Mouse (Mus musculus): Measurements from ENCODE around the gene Ssc5d. TPM values are rescaled to one million over a fixed set of nuclear protein-coding genes. Genes with fewer than 3 reads are reported as not detected.
A peak's percentile ranks its signal among the peaks of the same experiment; 100 is the strongest.
"Not testable (repeated sequence)": the region's sequence is repeated elsewhere in the genome, so short reads cannot be mapped to it uniquely, and the experiment has no call there.

Gene Ssc5d
- polyA plus RNA-seq (2016; fragmentation: Nextera tagmentation; extraction: Ambion mirVana) = 0.95 and 2.0 TPM in 2 replicates

GRCm38 (mm10) chr7:4925441-4926381 lies at the start of gene Ssc5d:
Gene Ssc5d, plus strand, starts transcription at chr7:4925785.
- Histone ChIP-seq H3K4me3 (peak within 1 kb of the TSS; percentile 56), H3K27ac (peak within 1 kb of the TSS; percentile 89), H3K27me3 (ENCODE audit: low read depth, poor library complexity, severe bottlenecking) (no peaks in the 10 kb centered on the region), H3K4me1 (peaks cover 77% of the 10 kb centered on the region), H3K36me3 (peaks cover 11% of the 10 kb centered on the region), H3K9me3 (replicated peaks) (no peaks in the 10 kb centered on the region)
- 11% methylated on average over 6 of the region's 6 CpGs for WGBS
- peak; percentile 60 for DNase-seq (ENCODE audit: low spot score)

- Histone ChIP-seq H3K4me1 (peaks cover 18% of the 10 kb centered on the region), H3K36me3 (no peaks in the 10 kb centered on the region), H3K4me3 (peak within 1 kb of the TSS; percentile 63), H3K9me3 (replicated peaks) (no peaks in the 10 kb centered on the region), H3K27ac (peak within 1 kb of the TSS; percentile 78), H3K27me3 (ENCODE audit: low read depth, poor library complexity, severe bottlenecking) (no peaks in the 10 kb centered on the region)
- under 1% methylated on average over 22 of the region's 22 CpGs for WGBS
- DNase-seq (ENCODE audit: low spot score) = peak; percentile 92
Measured at GRCm38 (mm10) chr7:4876753-4877221, 48.8 kb upstream of the Ssc5d start, which contains the start of gene Isoc2a. Gene Isoc2a, plus strand, starts transcription at chr7:4877153.

- peaks cover 2% of the 10 kb centered on the region; the same call in 1 of the 2 replicates for H3K9me3 ChIP-seq (replicated peaks)
- peak overlapping the region; percentile 63 for H3K4me3 ChIP-seq
- DNase-seq (ENCODE audit: low spot score) = no peak
- no peaks in the 10 kb centered on the region for H3K27me3 ChIP-seq (ENCODE audit: low read depth, poor library complexity, severe bottlenecking)
- H3K4me1 ChIP-seq = peaks cover 17% of the 10 kb centered on the region
- H3K36me3 ChIP-seq = no peaks in the 10 kb centered on the region
- H3K27ac ChIP-seq = peak overlapping the region; percentile 78
- 9% methylated on average over 11 of the region's 11 CpGs for WGBS
Measured at GRCm38 (mm10) chr7:4877226-4877625, 48.4 kb upstream of the Ssc5d start.

- peaks cover 17% of the 10 kb centered on the region for H3K4me1 ChIP-seq
- no peaks in the 10 kb centered on the region for H3K27me3 ChIP-seq (ENCODE audit: low read depth, poor library complexity, severe bottlenecking)
- no peak overlapping the region for H3K4me3 ChIP-seq
- DNase-seq (ENCODE audit: low spot score) = no peak
- H3K9me3 ChIP-seq (replicated peaks) = peaks cover 2% of the 10 kb centered on the region; the same call in 1 of the 2 replicates
- H3K27ac ChIP-seq = no peak overlapping the region
- no peaks in the 10 kb centered on the region for H3K36me3 ChIP-seq
Measured at GRCm38 (mm10) chr7:4878186-4878585, 47.4 kb upstream of the Ssc5d start.

GRCm38 (mm10) chr7:4879036-4879435 lies 46.5 kb upstream of the Ssc5d start:
- not testable (repeated sequence) for H3K27me3 ChIP-seq (ENCODE audit: low read depth, poor library complexity, severe bottlenecking); H3K36me3 ChIP-seq; DNase-seq (ENCODE audit: low spot score); H3K4me3 ChIP-seq; H3K27ac ChIP-seq; H3K9me3 ChIP-seq (replicated peaks)
- WGBS = 93% methylated on average over 1 of the region's 1 CpGs
- H3K4me1 ChIP-seq = peaks cover 17% of the 10 kb centered on the region

GRCm38 (mm10) chr7:4886680-4887079 lies 38.9 kb upstream of the Ssc5d start:
- 88% methylated on average over 4 of the region's 4 CpGs for WGBS
- Histone ChIP-seq H3K4me1 (no peaks in the 10 kb centered on the region), H3K27me3 (ENCODE audit: low read depth, poor library complexity, severe bottlenecking) (no peaks in the 10 kb centered on the region), H3K27ac (no peak overlapping the region), H3K9me3 (replicated peaks) (peaks cover 2% of the 10 kb centered on the region; the same call in 1 of the 2 replicates), H3K4me3 (no peak overlapping the region), H3K36me3 (no peaks in the 10 kb centered on the region)
- no peak for DNase-seq (ENCODE audit: low spot score)

- 48% methylated on average over 11 of the region's 11 CpGs for WGBS
- Histone ChIP-seq H3K9me3 (replicated peaks) (no peaks in the 10 kb centered on the region), H3K27ac (no peak overlapping the region), H3K4me3 (no peak overlapping the region), H3K4me1 (peaks cover 7% of the 10 kb centered on the region), H3K27me3 (ENCODE audit: low read depth, poor library complexity, severe bottlenecking) (peaks cover 22% of the 10 kb centered on the region), H3K36me3 (no peaks in the 10 kb centered on the region)
- no peak for DNase-seq (ENCODE audit: low spot score)
Measured at GRCm38 (mm10) chr7:4895186-4895585, 30.4 kb upstream of the Ssc5d start.

- Histone ChIP-seq H3K36me3 (no peaks in the 10 kb centered on the region), H3K4me1 (peaks cover 7% of the 10 kb centered on the region), H3K27ac (no peak overlapping the region), H3K4me3 (peak overlapping the region; percentile 35), H3K9me3 (replicated peaks) (0 out of 2 replicates have a peak, but pooled peaks cover 2% of the 10 kb centered on the region), H3K27me3 (ENCODE audit: low read depth, poor library complexity, severe bottlenecking) (peaks cover 33% of the 10 kb centered on the region)
- peak; percentile 37 for DNase-seq (ENCODE audit: low spot score)
- 14% methylated on average over 18 of the region's 18 CpGs for WGBS
Measured at GRCm38 (mm10) chr7:4898851-4899648, 26.5 kb upstream of the Ssc5d start.

- DNase-seq (ENCODE audit: low spot score) = no peak
- 0 out of 2 replicates have a peak, but pooled peaks cover 2% of the 10 kb centered on the region for H3K9me3 ChIP-seq (replicated peaks)
- H3K4me1 ChIP-seq = peaks cover 7% of the 10 kb centered on the region
- 6% methylated on average over 19 of the region's 19 CpGs for WGBS
- no peak overlapping the region for H3K27ac ChIP-seq
- no peaks in the 10 kb centered on the region for H3K36me3 ChIP-seq
- H3K27me3 ChIP-seq (ENCODE audit: low read depth, poor library complexity, severe bottlenecking) = peaks cover 33% of the 10 kb centered on the region
- H3K4me3 ChIP-seq = peak overlapping the region; percentile 35
Measured at GRCm38 (mm10) chr7:4899649-4900522, 25.7 kb upstream of the Ssc5d start.

- Histone ChIP-seq H3K36me3 (no peaks in the 10 kb centered on the region), H3K9me3 (replicated peaks) (0 out of 2 replicates have a peak, but pooled peaks cover 2% of the 10 kb centered on the region), H3K4me1 (peaks cover 7% of the 10 kb centered on the region), H3K27me3 (ENCODE audit: low read depth, poor library complexity, severe bottlenecking) (peaks cover 33% of the 10 kb centered on the region), H3K4me3 (peak overlapping the region; percentile 21), H3K27ac (no peak overlapping the region)
- WGBS = 32% methylated on average over 11 of the region's 11 CpGs
- no peak for DNase-seq (ENCODE audit: low spot score)
Measured at GRCm38 (mm10) chr7:4900523-4900851, 25.1 kb upstream of the Ssc5d start.

- H3K4me1 ChIP-seq = peaks cover 7% of the 10 kb centered on the region
- WGBS = 51% methylated on average over 8 of the region's 8 CpGs
- H3K36me3 ChIP-seq = no peaks in the 10 kb centered on the region
- 0 out of 2 replicates have a peak, but pooled peaks cover 2% of the 10 kb centered on the region for H3K9me3 ChIP-seq (replicated peaks)
- 0 out of 2 replicates have a peak overlapping the region, but pooled peaks have one; percentile 10 for H3K4me3 ChIP-seq
- H3K27me3 ChIP-seq (ENCODE audit: low read depth, poor library complexity, severe bottlenecking) = peaks cover 33% of the 10 kb centered on the region
- no peak overlapping the region for H3K27ac ChIP-seq
- peak; percentile 58 for DNase-seq (ENCODE audit: low spot score)
Measured at GRCm38 (mm10) chr7:4901171-4901570, 24.4 kb upstream of the Ssc5d start.

GRCm38 (mm10) chr7:4902404-4902803 lies 23.2 kb upstream of the Ssc5d start:
- Histone ChIP-seq H3K9me3 (replicated peaks) (0 out of 2 replicates have a peak, but pooled peaks cover 2% of the 10 kb centered on the region), H3K27me3 (ENCODE audit: low read depth, poor library complexity, severe bottlenecking) (peaks cover 33% of the 10 kb centered on the region), H3K4me1 (peaks cover 7% of the 10 kb centered on the region), H3K36me3 (no peaks in the 10 kb centered on the region), H3K27ac (no peak overlapping the region), H3K4me3 (no peak overlapping the region)
- DNase-seq (ENCODE audit: low spot score) = no peak
- WGBS = 87% methylated on average over 9 of the region's 9 CpGs
